Mouse (Mus musculus): ENCODE results near the gene Clca1. TPM values are rescaled to one million over a fixed set of nuclear protein-coding genes. Genes with fewer than 3 reads are reported as not detected.

Clca1 gene
- 0.02 and 0.06 TPM in 2 replicates for polyA plus RNA-seq (2012; rRNA removed)

DNA sequence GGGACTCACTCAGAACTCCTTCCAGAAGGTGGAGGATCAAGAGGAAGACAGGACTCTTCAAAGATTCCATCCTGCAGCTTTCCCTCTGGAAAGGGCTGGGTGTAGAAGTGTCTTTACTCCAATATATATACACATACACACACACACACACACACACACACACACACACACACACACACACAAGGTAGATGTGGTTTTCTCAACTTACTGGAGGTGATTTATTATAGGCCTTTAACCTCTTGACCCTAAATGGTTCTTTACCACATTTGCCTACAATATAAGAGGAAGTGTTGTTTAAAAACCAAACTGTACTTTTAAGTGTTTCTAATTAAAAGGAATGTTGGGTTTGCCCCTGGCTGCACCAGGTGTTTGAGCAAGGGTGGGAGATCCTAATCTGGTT is at the start of gene Clca1:
Gene Clca1, minus strand, starts transcription at position 101 of the 400 bp plus-strand sequence.

DNA sequence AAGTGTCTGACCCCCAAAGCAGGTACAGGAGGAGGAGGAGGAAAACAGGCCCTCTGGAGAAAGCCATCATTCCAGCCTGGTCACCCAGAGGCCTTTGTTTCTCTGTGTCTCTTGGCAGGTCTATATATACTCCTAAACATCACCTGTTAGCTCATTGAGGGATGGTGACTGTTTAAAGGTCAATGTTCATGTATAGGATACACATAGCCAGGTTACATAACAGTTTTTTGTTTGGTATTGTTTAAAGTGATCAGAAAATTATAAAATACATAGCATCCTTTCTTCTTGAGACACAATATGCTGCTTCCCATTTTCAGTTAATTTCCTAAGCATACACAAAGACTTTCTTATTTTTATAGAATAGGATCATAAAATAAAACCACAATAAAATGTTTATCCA is 57.6 kb downstream of the Clca1 start, which contains the start of gene Clca4a:
Gene Clca4a, minus strand, starts transcription at position 101 of the 400 bp plus-strand sequence.

Other genes with a start within 250 kb of the Clca1 start
- gene Clca3a2, start 213.3 kb downstream of the Clca1 start, polyA plus RNA-seq (2012; rRNA removed) = not detected in 2 replicates
- gene Clca3b, start 183.4 kb downstream of the Clca1 start, polyA plus RNA-seq (2012; rRNA removed) = not detected in 2 replicates
- 0.16 TPM in 1 of 2 replicates, not detected in the other for gene Clca4b, start 100.2 kb downstream of the Clca1 start, polyA plus RNA-seq (2012; rRNA removed)
- gene Clca4a, start 57.7 kb downstream of the Clca1 start, polyA plus RNA-seq (2012; rRNA removed) = not detected in 2 replicates
- gene Clca2, start 66.7 kb upstream of the Clca1 start, polyA plus RNA-seq (2012; rRNA removed) = not detected in 2 replicates
- gene Odf2l, start 85.8 kb upstream of the Clca1 start, polyA plus RNA-seq (2012; rRNA removed) = 5.0 and 5.2 TPM in 2 replicates

Measured in liver, embryonic 18 days (tissue).